Mouse (Mus musculus) lung, adult 2 months (tissue): ENCODE data around the gene Ep400.

ENCODE experiments used
- CTCF ChIP-seq: fragments of 200-500 bp; IDR thresholded peaks from 2 replicates; pipeline ENCODE4 v1.5.1; 2011; ENCODE audit warnings: mild to moderate bottlenecking, low read length, control low read depth; ENCODE audit not compliant: insufficient read depth
- POLR2A ChIP-seq: fragments of 200-500 bp; IDR thresholded peaks from 2 replicates; pipeline ENCODE4 v1.6.1; 2011; ENCODE audit warnings: low read depth, mild to moderate bottlenecking, control low read depth, low read length, borderline replicate concordance; ENCODE audit errors: extremely low read depth

DNA sequence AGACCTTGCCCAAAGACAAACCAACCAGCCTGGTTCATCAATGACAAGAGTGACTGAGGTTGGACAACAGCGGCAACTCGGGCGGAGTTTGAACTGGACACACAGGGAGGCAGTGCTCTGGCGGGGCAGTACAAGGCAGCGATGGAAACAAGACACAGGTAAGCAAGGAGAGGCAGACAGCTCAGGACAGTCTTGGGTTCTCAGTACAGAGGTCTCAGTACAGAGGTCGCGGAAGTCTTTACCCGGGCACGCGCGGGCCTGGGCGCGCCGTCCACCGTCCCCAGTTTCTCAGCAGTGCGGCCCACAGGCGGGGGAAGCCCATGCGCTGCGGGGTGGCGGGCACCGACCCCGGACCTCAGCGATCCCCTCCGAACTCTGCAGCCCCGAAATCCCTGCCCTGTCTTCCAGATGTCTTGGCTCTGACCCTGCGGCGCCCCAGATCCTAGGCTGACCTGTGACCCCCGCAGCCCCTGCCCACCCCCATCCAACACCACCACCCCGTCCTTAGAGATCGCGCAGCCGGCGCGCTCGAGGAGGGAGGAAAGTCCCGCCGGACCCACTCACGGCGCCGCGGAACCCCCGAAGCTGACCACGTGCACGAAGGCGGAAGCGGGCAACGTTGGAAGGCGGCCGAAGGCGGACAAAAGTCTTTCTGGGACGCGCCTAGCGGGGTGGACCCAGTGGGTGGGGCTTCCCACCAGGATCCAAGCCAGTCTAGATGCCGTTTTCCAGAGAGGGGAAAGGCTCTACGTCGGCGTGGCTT is 9.7 kb upstream of the Ep400 start, which contains the start of gene Pus1:
- peak; percentile 22; the same call in 1 of the 2 replicates for TF ChIP-seq POLR2A
- no peak for TF ChIP-seq CTCF
